Mouse (Mus musculus) CH12.LX (cell line): ENCODE measurements around the gene Togaram1. TPM values are rescaled to one million over a fixed set of nuclear protein-coding genes. Genes with fewer than 3 reads are reported as not detected.

Source experiments
- DNase-seq: peaks from one replicate; pipeline ENCODE4 v3.0.0-alpha.2; 2013; ENCODE audit errors: extremely low read depth
- H3K27ac ChIP-seq: 2 replicates; pipeline ENCODE4 v1.5.1; 2012; ENCODE audit warnings: low read depth, mild to moderate bottlenecking, control low read depth, moderate library complexity; ENCODE audit not compliant: insufficient read depth
- H3K27me3 ChIP-seq: replicated peaks from 2 replicates; pipeline ENCODE3; 2012; ENCODE audit warnings: inconsistent platforms
- H3K36me3 ChIP-seq, 2 experiments: replicated peaks in 1 of 2; 2 replicates each; pipeline versions ENCODE3 to v1.6.1; 2012; ENCODE audit warnings: inconsistent platforms in 1 of 2, low read length in 1 of 2, mild to moderate bottlenecking in 1 of 2, mixed read lengths in 1 of 2, moderate library complexity in 1 of 2; ENCODE audit not compliant: control insufficient read depth in 1 of 2, insufficient read depth in 1 of 2
- H3K4me1 ChIP-seq, 2 experiments: 2 replicates each; pipeline ENCODE4 v1.6.1; 2012; ENCODE audit warnings: inconsistent platforms in 1 of 2, moderate library complexity in 1 of 2; ENCODE audit not compliant: insufficient read depth in 2 of 2, control insufficient read depth in 1 of 2
- H3K4me2 ChIP-seq: 2 replicates; pipeline ENCODE4 v1.6.1; 2012; ENCODE audit warnings: low read depth, mild to moderate bottlenecking, control low read depth; ENCODE audit not compliant: poor library complexity, insufficient read depth, severe bottlenecking
- H3K4me3 ChIP-seq, 3 experiments: fragments of 150-350 bp in 1 of 3; sonication (generic) in 1 of 3; replicated peaks in 1 of 3; 2 replicates each; pipeline versions ENCODE3 to v1.5.1; 2011 to 2012; ENCODE audit warnings: low read depth in 2 of 3, low read length in 2 of 3, mild to moderate bottlenecking in 2 of 3, moderate library complexity in 2 of 3, control low read depth in 1 of 3, improper control_type of control experiment in 1 of 3, inconsistent platforms in 1 of 3, mixed read lengths in 1 of 3; ENCODE audit not compliant: poor library complexity in 1 of 3
- H3K79me2 ChIP-seq: replicated peaks from 2 replicates; pipeline ENCODE4 v1.6.1; 2012; ENCODE audit warnings: mild to moderate bottlenecking, moderate library complexity; ENCODE audit not compliant: control insufficient read depth, poor library complexity, insufficient read depth, severe bottlenecking; ENCODE audit errors: extremely low read depth
- H3K9ac ChIP-seq: 2 replicates; pipeline ENCODE4 v1.6.1; 2012; ENCODE audit warnings: low read depth, mild to moderate bottlenecking, control low read depth, moderate library complexity; ENCODE audit not compliant: insufficient read depth
- H3K9me3 ChIP-seq: replicated peaks from 2 replicates; pipeline ENCODE3; 2012; ENCODE audit warnings: low read length, inconsistent platforms, mixed read lengths
- CHD1 ChIP-seq: IDR thresholded peaks from 2 replicates; pipeline ENCODE4 v1.6.1; 2012; ENCODE audit warnings: low read depth, low read length, improper control_type of control experiment, inconsistent platforms
- ELF1 ChIP-seq: IDR thresholded peaks from 2 replicates; pipeline ENCODE4 v1.6.1; 2014; ENCODE audit warnings: low read depth, mild to moderate bottlenecking, inconsistent platforms, low read length, improper control_type of control experiment
- JUN ChIP-seq: IDR thresholded peaks from 2 replicates; pipeline ENCODE4 v1.6.1; 2011; ENCODE audit warnings: low read depth, mild to moderate bottlenecking, low read length, improper control_type of control experiment, moderate library complexity; ENCODE audit not compliant: insufficient read depth
- MAFK ChIP-seq: IDR thresholded peaks from 2 replicates; pipeline ENCODE4 v1.6.1; 2011; ENCODE audit warnings: low read length, improper control_type of control experiment; ENCODE audit not compliant: insufficient replicate concordance
- MAX ChIP-seq: IDR thresholded peaks from 2 replicates; pipeline ENCODE4 v1.6.1; 2011; ENCODE audit warnings: low read length, improper control_type of control experiment
- MEF2A ChIP-seq: IDR thresholded peaks from 2 replicates; pipeline ENCODE4 v1.6.1; 2014; ENCODE audit warnings: low read depth, mild to moderate bottlenecking, inconsistent platforms, low read length, improper control_type of control experiment, borderline replicate concordance
- MXI1 ChIP-seq: IDR thresholded peaks from 2 replicates; pipeline ENCODE4 v1.6.1; 2011; ENCODE audit warnings: mild to moderate bottlenecking, low read depth, low read length, improper control_type of control experiment
- MYC ChIP-seq: IDR thresholded peaks from 2 replicates; pipeline ENCODE4 v1.6.1; 2011; ENCODE audit warnings: low read depth, mild to moderate bottlenecking, improper control_type of control experiment, low read length
- POLR2A ChIP-seq: IDR thresholded peaks from 2 replicates; pipeline ENCODE4 v1.6.1; 2011; ENCODE audit warnings: low read depth, mild to moderate bottlenecking, improper control_type of control experiment, low read length
- POLR2AphosphoS2 ChIP-seq: IDR thresholded peaks from 2 replicates; pipeline ENCODE4 v1.6.1; 2011; ENCODE audit warnings: low read depth, low read length, improper control_type of control experiment
- RCOR1 ChIP-seq: conservative IDR thresholded peaks from 2 replicates; pipeline ENCODE4 v1.6.1; 2012; ENCODE audit warnings: low read depth, mild to moderate bottlenecking, inconsistent platforms, low read length, improper control_type of control experiment
- SIN3A ChIP-seq: IDR thresholded peaks from 2 replicates; pipeline ENCODE4 v1.6.1; 2012; ENCODE audit warnings: low read length, improper control_type of control experiment, inconsistent platforms
- USF2 ChIP-seq: conservative IDR thresholded peaks from 2 replicates; pipeline ENCODE4 v1.6.1; 2011; ENCODE audit warnings: low read depth, low read length, improper control_type of control experiment
- ZC3H11A ChIP-seq: IDR thresholded peaks from 2 replicates; pipeline ENCODE4 v1.6.1; 2012; ENCODE audit warnings: low read depth, mild to moderate bottlenecking, inconsistent platforms, low read length, improper control_type of control experiment
- dilution Hi-C: fragments of 300-500 bp; cut with MboI; formaldehyde crosslinking; loops from 2 replicates; pipeline ENCODE4 v1.14.3; 2020; ENCODE audit warnings: low sequenced_read_pairs; ENCODE audit not compliant: extremely low pct_unique_long_range_greater_than_20kb, extremely low pct_ligation_motif_present
- in situ Hi-C: fragments of 300-500 bp; cut with MboI; formaldehyde crosslinking; loops from 3 replicates; pipeline ENCODE4 v1.14.3; 2019; ENCODE audit warnings: low sequenced_read_pairs, low pct_ligation_motif_present, low pct_unique_long_range_greater_than_20kb, mixed read lengths
- polyA plus RNA-seq: library from polyadenylated mRNA; unstranded; fragments of >175 nt; gene quantifications from 2 replicates; pipeline ENCODE4 v1.2.1, GENCODE M21; 2012; ENCODE audit warnings: low read depth; ENCODE audit not compliant: insufficient read length
- total RNA-seq, 2 experiments: library from RNA; depleted of rRNA; stranded (reverse); fragments of 300-350 nt in 1 of 2; fragments of >200 nt in 1 of 2; gene quantifications; 2 replicates each; pipeline ENCODE4 v1.2.3; 2012 to 2014

Togaram1 gene
- total and polyA plus RNA-seq, 3 experiments, result 19.1 to 29.5 (median 24.1) TPM

DNA sequence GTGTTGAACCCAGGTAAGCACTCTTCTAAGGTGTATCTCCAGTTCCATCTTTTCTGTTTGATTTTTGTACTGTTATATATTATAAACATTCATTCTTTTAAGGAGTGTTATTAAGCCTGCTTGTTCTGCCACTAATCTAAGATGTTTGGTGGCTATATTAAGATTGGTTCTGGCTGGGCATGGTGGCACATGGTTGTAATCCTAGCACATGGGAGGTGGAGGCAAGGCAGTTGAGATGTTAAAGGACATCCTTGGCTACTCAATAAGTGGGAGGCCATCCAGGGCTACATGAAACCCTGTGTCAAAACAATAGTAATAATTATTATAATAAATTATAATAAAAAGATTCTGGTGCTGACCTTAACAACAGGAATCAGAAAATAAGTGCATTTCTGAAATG lies 5.8 kb downstream of the Togaram1 start:
- H3K9me3 ChIP-seq, result no peaks in the 10 kb centered on the region
- TF ChIP-seq MXI1 (0 out of 2 replicates have a peak, but pooled peaks have one; percentile 20), MAX (0 out of 2 replicates have a peak, but pooled peaks have one; percentile 46), ELF1 (no peak), USF2 (no peak), MYC (peak; percentile 69; the same call in 1 of the 2 replicates)
- H3K36me3 ChIP-seq, result peaks cover 0 to 7% of the 10 kb centered on the region in 2 experiments
- peak overlapping the region; percentile 28; the same call in 1 of the 2 replicates for H3K9ac ChIP-seq
- peaks cover 69% of the 10 kb centered on the region for H3K79me2 ChIP-seq
- peak overlapping the region; percentile 94 for H3K4me2 ChIP-seq
- H3K4me1 ChIP-seq, result peaks cover 3 to 46% of the 10 kb centered on the region in 2 experiments; a peak in 2 of 4 replicates
- H3K27me3 ChIP-seq, result no peaks in the 10 kb centered on the region
- no peak overlapping the region for H3K27ac ChIP-seq
- dilution Hi-C loops, result no loop called here
- no peak for DNase-seq
- in situ Hi-C loops, result loop anchor here (25.0 kb wide), 1 partner anchor 191 kb away; the partner anchor contains the start of gene Mis18bp1
- peak overlapping the region; percentile 23 to 37 (median 24) for H3K4me3 ChIP-seq

DNA sequence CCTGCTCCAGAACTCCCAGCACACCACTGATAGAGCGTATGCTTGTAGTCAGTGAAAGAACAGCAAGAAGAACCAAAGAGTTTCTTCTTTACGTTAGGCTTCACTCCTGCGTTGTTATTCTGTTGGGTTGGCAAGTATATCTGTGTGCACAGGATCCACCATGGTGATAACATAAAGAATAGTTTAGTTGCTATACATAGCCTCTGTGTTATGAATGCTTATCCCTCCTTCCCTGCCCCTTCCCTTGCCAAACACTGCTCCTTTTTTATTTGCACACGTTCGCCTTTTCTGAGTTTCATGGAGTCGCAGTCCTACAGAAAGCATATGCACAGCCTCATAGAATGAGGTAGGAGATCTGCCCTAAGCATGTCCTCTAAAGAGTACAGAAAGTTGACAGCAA lies 6.5 kb downstream of the Togaram1 start:
- no peak for TF ChIP-seq USF2
- TF ChIP-seq MAFK, result no peak
- TF ChIP-seq RCOR1, result no peak
- TF ChIP-seq POLR2AphosphoS2, result no peak
- 0 out of 2 replicates have a peak, but pooled peaks have one; percentile 53 for TF ChIP-seq CHD1
- TF ChIP-seq JUN, result no peak
- no peak for TF ChIP-seq POLR2A
- 0 out of 2 replicates have a peak, but pooled peaks have one; percentile 18 for TF ChIP-seq MEF2A
- TF ChIP-seq SIN3A, result peak; percentile 45; the same call in 1 of the 2 replicates
- TF ChIP-seq ZC3H11A, result no peak
- H3K27me3 ChIP-seq, result no peaks in the 10 kb centered on the region
- peak overlapping the region; percentile 52; the same call in 1 of the 2 replicates for H3K27ac ChIP-seq
- in situ Hi-C loops, result loop anchor here (25.0 kb wide), 1 partner anchor 190 kb away; the partner anchor contains the start of gene Mis18bp1
- H3K4me3 ChIP-seq, result peak overlapping the region in 2 of 3 experiments; percentile 31 to 49
- peaks cover 64% of the 10 kb centered on the region for H3K79me2 ChIP-seq
- dilution Hi-C loops, result no loop called here
- H3K9me3 ChIP-seq, result no peaks in the 10 kb centered on the region
- peak overlapping the region; percentile 99 for H3K4me2 ChIP-seq
- H3K36me3 ChIP-seq, result peaks cover 2 to 12% of the 10 kb centered on the region in 2 experiments
- H3K9ac ChIP-seq, result peak overlapping the region; percentile 53; the same call in 1 of the 2 replicates
- peaks cover 3 to 46% of the 10 kb centered on the region in 2 experiments; a peak in 2 of 4 replicates for H3K4me1 ChIP-seq
- DNase-seq, result no peak
